Mouse (Mus musculus) brain, embryonic 14.5 days (tissue): Measurements from ENCODE around the gene Atp6v1a.

Source experiments
- CTCF ChIP-seq: fragments of 200-500 bp; IDR thresholded peaks from 2 replicates; pipeline ENCODE4 v1.5.1; 2012; ENCODE audit warnings: inconsistent platforms, mild to moderate bottlenecking, moderate library complexity, borderline replicate concordance; ENCODE audit not compliant: insufficient read depth, insufficient read length; ENCODE audit errors: extremely low read depth
- POLR2A ChIP-seq: fragments of 200-500 bp; IDR thresholded peaks from 2 replicates; pipeline ENCODE4 v1.6.1; 2012; ENCODE audit warnings: mild to moderate bottlenecking, inconsistent platforms, borderline replicate concordance; ENCODE audit not compliant: poor library complexity, insufficient read depth, insufficient read length, severe bottlenecking; ENCODE audit errors: extremely low read depth

- TF ChIP-seq CTCF, result no peak
- no peak for TF ChIP-seq POLR2A
These were observed 14.1 kb downstream of the Atp6v1a start for GRCm38 (mm10) chr16:44125436-44125835.
